12 mouse cellular contexts compared by ENCODE assay signal in the genomic region with DNA sequence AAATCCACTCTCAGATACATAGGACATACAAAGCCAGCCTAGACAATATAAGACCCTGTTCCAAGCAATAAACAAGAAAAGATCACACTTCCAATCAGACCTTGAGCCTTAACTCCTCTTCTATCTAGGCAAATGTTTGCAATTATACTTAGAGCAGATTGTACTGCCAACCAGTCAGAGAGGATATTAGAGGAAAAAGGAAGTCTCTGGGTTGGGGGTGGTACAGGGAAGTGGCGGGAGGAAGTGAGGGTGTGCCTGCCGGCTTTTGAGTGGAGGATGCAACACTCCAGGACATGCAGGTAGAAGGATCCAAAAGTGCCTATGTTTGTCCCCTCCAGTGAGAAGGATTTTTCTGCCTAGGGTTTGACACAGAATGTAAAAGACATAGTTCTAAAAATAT. TPM values are rescaled to one million over a fixed set of nuclear protein-coding genes. Genes with fewer than 3 reads are reported as not detected.
DNase-seq lines count a peak whose midpoint lies in the region; ATAC-seq and TF ChIP-seq lines count a peak whose summit lies in the region.
"Had no signal": no experiment of that assay in that cellular context is flagged by ENCODE, and none has a peak within 500 bp of the region (broad histone marks: within the 10 kb centered on the region; RNA-seq: fewer than 3 reads in every experiment).

No protein-coding gene starts in this region.

- peaks cover 3% of the 10 kb centered on the region; the same call in 1 of the 2 replicates for H3K4me1 ChIP-seq in cerebellum, adult 2 months (ENCODE audit: control insufficient read depth, insufficient read depth, low read length)

- no peak overlapping the region for H3K4me3 ChIP-seq in cerebellum, adult 2 months (replicated peaks; ENCODE audit: insufficient read depth, low read depth, low read length)
- H3K4me3 ChIP-seq: hindbrain, embryonic 13.5 days; neural tube, embryonic 12.5 days had no signal

- intact Hi-C loops in heart, postnatal 25 days (cut with DNase I): loop anchor here (5.0 kb wide), 1 partner anchor 230 kb away; no protein-coding TSS in a partner anchor

- ATAC-seq in hematopoietic stem cell, adult 5-6 weeks (replicated peaks in 1 of 2; ENCODE audit: insufficient read depth in 1 of 2, low FRiP score in 2 of 2, low TSS enrichment in 1 of 2, low read depth in 1 of 2, poor library complexity in 2 of 2, severe bottlenecking in 2 of 2): peak; percentile 18 to 34; a peak in 1 of 4 replicates
- ATAC-seq: forebrain, embryonic 14.5 days had no signal

- WGBS in cerebellum, adult 2 months: 72% methylated on average over 2 of the region's 2 CpGs

- DNase-seq in heart, adult 11 months: peak; percentile 93
- no peak for DNase-seq in heart, postnatal 25 days (ENCODE audit: low spot score)
- DNase-seq in CD4-positive helper T cell, adult 2 months (ENCODE audit: low read depth, low spot score): peak; percentile 51
- DNase-seq in naive thymus-derived CD4-positive, alpha-beta T cell, adult 2 months (ENCODE audit: low read depth): peak; percentile 51
- no peak for DNase-seq in testis, postnatal 10 days (ENCODE audit: low spot score)
- no peak for DNase-seq in cerebellum, adult 11-12 months
- DNase-seq in cerebellum, adult 2 months: no peak
- DNase-seq: kidney, postnatal 14 days had no signal

- no peaks in the 10 kb centered on the region for H3K27me3 ChIP-seq in cerebellum, adult 2 months (ENCODE audit: control insufficient read depth, insufficient read depth, low read length)
- H3K27me3 ChIP-seq: hindbrain, embryonic 13.5 days; neural tube, embryonic 12.5 days had no signal

- TF ChIP-seq POLR2A in cerebellum, adult 2 months (IDR thresholded peaks at IDR 0.05; ENCODE audit: borderline replicate concordance, insufficient read depth, low read length): no peak

- no peak overlapping the region for H3K27ac ChIP-seq in cerebellum, adult 2 months (ENCODE audit: insufficient read depth, low read length)
- H3K27ac ChIP-seq: hindbrain, embryonic 13.5 days; neural tube, embryonic 12.5 days had no signal

- no peak for TF ChIP-seq CTCF in cerebellum, adult 2 months (IDR thresholded peaks at IDR 0.05; ENCODE audit: borderline replicate concordance, insufficient read depth, low read depth, low read length)

RNA-seq across cellular contexts. Expression of a gene that starts 3.9 kb away (rescaled TPM):
- total RNA-seq in heart, postnatal 25 days (2021): 100 to 1,000 TPM; 107 to 108 TPM
- 38.1 and 93.3 TPM in 2 replicates for total RNA-seq in hematopoietic stem cell, adult 5-6 weeks (2017)
- polyA plus RNA-seq in cerebellum, adult 2 months (2012; rRNA removed): 132 and 149 TPM in 2 replicates

RNA-seq across cellular contexts. Expression of a gene that starts 53.0 kb away (rescaled TPM):
- 100 to 1,000 TPM; 102 to 110 TPM for total RNA-seq in heart, postnatal 25 days (2021)
- 10.9 and 33.5 TPM in 2 replicates for total RNA-seq in hematopoietic stem cell, adult 5-6 weeks (2017)
- 54.2 and 57.4 TPM in 2 replicates for polyA plus RNA-seq in cerebellum, adult 2 months (2012; rRNA removed)

Comparison
In these comparisons a context has a peak if more than half of its experiments do, and no peak if none do; other contexts are left out.
1. DNase-seq: peak in heart, adult 11 months (single experiment), CD4-positive helper T cell, adult 2 months (single experiment) and naive thymus-derived CD4-positive, alpha-beta T cell, adult 2 months (single experiment); none in heart, postnatal 25 days (single experiment), testis, postnatal 10 days (single experiment), cerebellum, adult 11-12 months (single experiment) and cerebellum, adult 2 months (0 of 2).